In the genomic region with DNA sequence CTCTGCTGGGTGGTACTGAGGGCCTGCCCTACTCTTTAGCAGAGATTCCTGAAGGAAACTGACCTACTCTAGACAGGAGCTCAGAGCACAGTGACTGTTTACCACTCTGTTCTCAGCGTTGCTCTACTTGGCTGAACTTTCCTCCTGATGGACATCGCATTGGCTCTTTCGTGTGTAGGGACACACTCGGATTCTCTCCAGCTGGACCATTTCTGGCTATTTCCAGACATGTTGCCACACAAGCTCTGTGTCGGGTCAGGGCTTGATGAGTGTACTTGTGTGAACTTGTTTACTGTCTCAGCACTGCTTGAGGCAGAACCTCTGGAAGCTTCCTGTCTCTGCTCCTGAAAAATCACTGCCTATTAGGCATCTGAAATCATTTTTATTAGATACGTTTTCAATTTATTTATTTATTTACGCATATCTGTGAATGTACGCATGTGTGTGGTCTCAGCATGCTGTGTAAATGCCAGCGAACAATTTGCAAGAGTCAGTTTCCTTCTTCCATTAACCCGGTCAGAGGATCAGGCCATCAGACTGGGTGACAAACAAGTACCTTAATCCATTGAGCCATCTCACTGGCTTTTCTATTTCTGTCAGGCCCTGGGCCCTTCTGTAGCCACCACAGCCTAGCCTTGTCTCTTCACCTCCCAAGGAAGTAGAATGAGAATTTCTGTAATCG, we compare ENCODE assay signal across 11 mouse cellular contexts.
DNase-seq lines count a peak whose midpoint lies in the region; ATAC-seq and TF ChIP-seq lines count a peak whose summit lies in the region.
"Had no signal": no experiment of that assay in that cellular context is flagged by ENCODE, and none has a peak within 500 bp of the region (broad histone marks: within the 10 kb centered on the region; RNA-seq: fewer than 3 reads in every experiment).

No protein-coding gene starts in this region.

- H3K4me1 ChIP-seq in heart, adult 2 months (ENCODE audit: control insufficient read depth, insufficient read depth, low read length), result no peaks in the 10 kb centered on the region
- peaks cover 4% of the 10 kb centered on the region for H3K4me1 ChIP-seq in heart, embryonic 12.5 days (replicated peaks)
- H3K4me1 ChIP-seq in kidney, embryonic 16.5 days (ENCODE audit: insufficient read depth, low read length), result peaks cover 16% of the 10 kb centered on the region
- peaks cover 15% of the 10 kb centered on the region for H3K4me1 ChIP-seq in midbrain, embryonic 16.5 days (ENCODE audit: control insufficient read depth, insufficient read depth, low read length)

- H3K9me3 ChIP-seq in heart, embryonic 12.5 days (replicated peaks), result no peaks in the 10 kb centered on the region
- H3K9me3 ChIP-seq in kidney, embryonic 16.5 days (ENCODE audit: low read length), result no peaks in the 10 kb centered on the region
- no peaks in the 10 kb centered on the region for H3K9me3 ChIP-seq in midbrain, embryonic 16.5 days (replicated peaks; ENCODE audit: control insufficient read depth, low read length, poor library complexity, severe bottlenecking)
- H3K9me3 ChIP-seq: forebrain, embryonic 10.5 days had no signal

- no peak overlapping the region for H3K9ac ChIP-seq in heart, adult 2 months (ENCODE audit: low read depth, low read length)
- no peak overlapping the region for H3K9ac ChIP-seq in heart, embryonic 12.5 days
- H3K9ac ChIP-seq in kidney, embryonic 16.5 days (replicated peaks; ENCODE audit: low read length), result no peak overlapping the region
- no peak overlapping the region for H3K9ac ChIP-seq in midbrain, embryonic 16.5 days (ENCODE audit: low read depth, low read length)

- H3K27ac ChIP-seq in heart, adult 2 months, result no peak overlapping the region
- no peak overlapping the region for H3K27ac ChIP-seq in heart, embryonic 12.5 days (ENCODE audit: poor library complexity, severe bottlenecking)
- peak overlapping the region; percentile 44; the same call in 1 of the 2 replicates for H3K27ac ChIP-seq in kidney, embryonic 16.5 days (ENCODE audit: low read length)
- H3K27ac ChIP-seq in midbrain, embryonic 16.5 days (ENCODE audit: low read length), result no peak overlapping the region
- H3K27ac ChIP-seq: forebrain, embryonic 10.5 days had no signal

- H3K4me2 ChIP-seq in heart, embryonic 12.5 days, result no peak overlapping the region
- H3K4me2 ChIP-seq in kidney, embryonic 16.5 days (replicated peaks; ENCODE audit: low read depth, low read length), result no peak overlapping the region
- no peak overlapping the region for H3K4me2 ChIP-seq in midbrain, embryonic 16.5 days (ENCODE audit: low read length)

- TF ChIP-seq CTCF in heart, adult 2 months (IDR thresholded peaks at IDR 0.05), result no peak

- TF ChIP-seq EP300 in heart, adult 2 months (IDR thresholded peaks at IDR 0.05; ENCODE audit: insufficient read depth, low read depth, low read length), result no peak

- no peaks in the 10 kb centered on the region for H3K79me2 ChIP-seq in heart, adult 2 months (replicated peaks; ENCODE audit: control insufficient read depth, insufficient read depth, low read length)

- intact Hi-C loops in heart, adult 2 months (cut with DNase I), result loop anchor here (10.0 kb wide), 1 partner anchor 81 kb away; no protein-coding TSS in a partner anchor

- TF ChIP-seq POLR2A in heart, adult 2 months (IDR thresholded peaks at IDR 0.05; ENCODE audit: insufficient read depth, low read depth, low read length), result no peak

- no peaks in the 10 kb centered on the region for H3K27me3 ChIP-seq in heart, adult 2 months (ENCODE audit: control insufficient read depth, insufficient read depth, low read length)
- no peaks in the 10 kb centered on the region for H3K27me3 ChIP-seq in heart, embryonic 12.5 days (replicated peaks)
- H3K27me3 ChIP-seq in kidney, embryonic 16.5 days (ENCODE audit: insufficient read depth, low read length), result no peaks in the 10 kb centered on the region
- H3K27me3 ChIP-seq in midbrain, embryonic 16.5 days (ENCODE audit: control insufficient read depth, insufficient read depth, low read depth, low read length), result no peaks in the 10 kb centered on the region

- H3K4me3 ChIP-seq in heart, adult 2 months, result no peak overlapping the region
- H3K4me3 ChIP-seq in heart, embryonic 12.5 days, result no peak overlapping the region
- H3K4me3 ChIP-seq in kidney, embryonic 16.5 days (ENCODE audit: low read length), result no peak overlapping the region
- H3K4me3 ChIP-seq in midbrain, embryonic 16.5 days (ENCODE audit: low read depth, low read length), result no peak overlapping the region
- H3K4me3 ChIP-seq: forebrain, embryonic 10.5 days had no signal

- 68% methylated on average over 11 of the region's 11 CpGs for WGBS in heart, adult 2 months
- 79% methylated on average over 11 of the region's 11 CpGs for WGBS in heart, embryonic 12.5 days
- 58% methylated on average over 11 of the region's 11 CpGs for WGBS in kidney, embryonic 16.5 days
- 86% methylated on average over 11 of the region's 11 CpGs for WGBS in midbrain, embryonic 16.5 days

- no peaks in the 10 kb centered on the region for H3K36me3 ChIP-seq in heart, adult 2 months (ENCODE audit: control insufficient read depth, insufficient read depth, low read length)
- no peaks in the 10 kb centered on the region for H3K36me3 ChIP-seq in heart, embryonic 12.5 days
- H3K36me3 ChIP-seq in kidney, embryonic 16.5 days (ENCODE audit: insufficient read depth, low read length), result no peaks in the 10 kb centered on the region
- H3K36me3 ChIP-seq in midbrain, embryonic 16.5 days (ENCODE audit: control insufficient read depth, insufficient read depth, low read length), result no peaks in the 10 kb centered on the region
- H3K36me3 ChIP-seq: forebrain, embryonic 10.5 days had no signal

- DNase-seq in heart, adult 2 months, result peak; percentile 37 to 63
- peak; percentile 12 to 43 for DNase-seq in heart, adult 9 months (ENCODE audit: low spot score in 2 of 2)
- DNase-seq in ovary, postnatal 14 days (ENCODE audit: low spot score), result peak; percentile 24
- no peak for DNase-seq in thymus, postnatal 25 days
- DNase-seq in thymus, postnatal 0 days (ENCODE audit: low spot score), result no peak
- DNase-seq: cerebellum, adult 8-10 months; right cerebral cortex, adult 18-20 months had no signal

- ATAC-seq in heart, embryonic 12.5 days (ENCODE audit: insufficient number of reproducible peaks, low FRiP score), result no peak
- ATAC-seq in kidney, embryonic 16.5 days (ENCODE audit: low FRiP score, low TSS enrichment), result peak; percentile 69
- no peak for ATAC-seq in midbrain, embryonic 16.5 days

Comparison
In these comparisons a context has a peak if more than half of its experiments do, and no peak if none do; other contexts are left out.
1. DNase-seq: peak in heart, adult 2 months (2 of 2), heart, adult 9 months (2 of 2) and ovary, postnatal 14 days (single experiment); none in thymus, postnatal 25 days (single experiment) and thymus, postnatal 0 days (single experiment).